Mouse (Mus musculus): ENCODE measurements around the gene Ube2s.

DNA sequence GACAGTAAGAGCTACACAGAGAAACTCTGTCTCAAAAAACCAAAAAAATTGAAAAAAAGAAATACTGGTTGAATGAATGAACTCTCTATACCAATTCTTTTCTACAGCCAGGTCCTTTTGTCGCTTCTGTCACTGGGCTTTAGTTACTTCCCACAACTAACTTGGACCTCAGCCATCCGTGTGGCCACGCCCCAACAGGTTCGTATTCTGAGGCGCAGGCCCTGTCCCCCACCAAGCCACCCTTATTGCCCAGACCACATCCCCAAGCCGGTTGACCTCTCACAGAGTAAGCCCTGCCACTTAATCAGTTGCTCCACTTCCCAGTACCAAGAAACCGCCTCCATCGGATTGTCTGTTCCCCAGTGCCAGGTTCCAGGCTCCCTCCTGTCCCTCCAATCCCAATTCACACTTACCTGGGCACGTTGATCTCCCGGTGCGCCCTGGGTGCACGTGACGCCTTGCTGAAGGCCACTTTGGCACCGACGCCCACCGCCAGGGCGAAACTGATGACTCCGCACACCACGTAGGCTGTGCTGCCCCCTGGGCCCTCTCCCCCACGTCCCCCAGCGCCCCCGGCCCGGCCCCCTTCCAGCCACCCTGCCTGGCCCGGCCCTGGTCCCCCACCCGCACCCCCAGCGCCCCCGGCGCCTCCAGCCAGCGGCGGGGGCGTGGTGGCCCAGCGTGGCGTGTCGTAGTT, 23.4 kb upstream of the Ube2s start:
- no peak for TF ChIP-seq CTCF (IDR thresholded peaks at IDR 0.05; ENCODE audit: low read depth)
- TF ChIP-seq EP300 (IDR thresholded peaks at IDR 0.05; ENCODE audit: low read depth), result no peak
